ENCODE assay signal across 1 mouse cellular context in the genomic region with DNA sequence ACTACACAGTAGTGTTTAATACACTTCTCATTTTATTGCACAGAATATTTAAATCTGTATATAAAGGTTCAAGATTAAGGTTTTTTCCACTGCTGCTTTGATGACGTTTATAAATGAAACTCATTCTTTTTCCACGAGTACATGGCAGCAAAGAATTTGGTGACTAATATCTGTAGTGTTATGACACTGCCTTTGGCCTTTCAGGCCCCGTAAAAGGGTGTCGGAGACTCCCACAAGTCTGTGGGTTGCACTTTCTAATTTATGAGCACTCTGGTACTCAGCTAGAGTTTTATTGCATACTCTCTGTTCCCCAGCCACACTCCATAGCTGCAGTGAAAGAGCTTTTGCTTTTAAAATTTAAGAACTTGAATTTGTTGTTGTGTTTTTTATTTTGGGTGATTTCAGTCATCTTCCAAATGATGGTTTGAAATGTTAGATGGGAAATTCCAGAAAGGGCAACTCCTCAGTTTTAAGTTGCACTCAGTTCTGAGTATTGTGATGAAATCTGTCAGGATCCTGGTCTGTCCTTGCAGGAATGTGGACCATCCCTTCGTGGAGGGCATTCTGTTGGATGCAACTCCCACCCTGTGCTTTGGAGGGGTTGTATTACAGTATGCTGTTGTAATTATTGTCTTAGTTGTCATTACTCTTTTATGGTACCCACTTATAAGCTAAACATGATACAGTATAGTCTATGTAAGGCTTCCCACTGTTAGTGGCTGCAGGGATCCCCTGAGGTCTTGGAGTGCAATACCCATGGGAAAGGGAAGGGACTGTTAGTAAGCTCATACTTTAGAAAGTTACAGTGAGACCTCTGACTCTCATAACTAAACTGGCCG.
TF ChIP-seq lines count a peak whose summit lies in the region.

No protein-coding gene starts in this region.

TF ChIP-seq in CH12.LX, 34 proteins besides CTCF, POLR2A, EP300 and RAD21 (continued from another document):
- TF ChIP-seq MAZ (IDR thresholded peaks at IDR 0.05; ENCODE audit: low read depth, low read length) (no peak), MAFK (IDR thresholded peaks at IDR 0.05; ENCODE audit: insufficient replicate concordance, low read length) (peak; percentile 67; the same call in 1 of the 2 replicates), E2F4 (IDR thresholded peaks at IDR 0.05; ENCODE audit: insufficient replicate concordance, low read depth, low read length) (no peak), ETS1 (conservative IDR thresholded peaks at IDR 0.05; ENCODE audit: low read depth, low read length) (peak; percentile 99), CHD1 (IDR thresholded peaks at IDR 0.05; ENCODE audit: low read depth, low read length) (no peak), JUN (IDR thresholded peaks at IDR 0.05; ENCODE audit: insufficient read depth, low read depth, low read length) (peak; percentile 98), JUND (conservative IDR thresholded peaks at IDR 0.05; ENCODE audit: low read depth, low read length) (peak; percentile 100), USF2 (conservative IDR thresholded peaks at IDR 0.05; ENCODE audit: low read depth, low read length) (no peak), MYC (IDR thresholded peaks at IDR 0.05; ENCODE audit: low read depth, low read length) (peak; percentile 79), GABPA (IDR thresholded peaks at IDR 0.05; ENCODE audit: insufficient replicate concordance, low read depth, low read length) (no peak), IRF4 (IDR thresholded peaks at IDR 0.05; ENCODE audit: low read depth, low read length) (peak; percentile 99), PAX5 (IDR thresholded peaks at IDR 0.05; ENCODE audit: low read length) (no peak)
